Mouse (Mus musculus) kidney, embryonic 16.5 days (tissue): Measurements from ENCODE around the gene Mat2a. TPM values are rescaled to one million over a fixed set of nuclear protein-coding genes. Genes with fewer than 3 reads are reported as not detected.
"Not testable (repeated sequence)": the region's sequence is repeated elsewhere in the genome, so short reads cannot be mapped to it uniquely, and the experiment has no call there.

Source experiments
- ATAC-seq: fragments of 200-750 bp; cut with Nextera tagmentation; 2 replicates; pipeline ENCODE4 v1.8.0; 2017; ENCODE audit warnings: moderate TSS enrichment; ENCODE audit not compliant: low FRiP score, low TSS enrichment
- H3K27ac ChIP-seq: fragments of 300-500 bp; sonication (generic); 2 replicates; pipeline ENCODE4 v1.5.1; 2014; ENCODE audit warnings: low read length
- H3K27me3 ChIP-seq: fragments of 300-500 bp; sonication (generic); 2 replicates; pipeline ENCODE4 v1.6.1; 2014; ENCODE audit warnings: low read length, control low read depth, mixed read lengths; ENCODE audit not compliant: insufficient read depth
- H3K36me3 ChIP-seq: fragments of 300-500 bp; sonication (generic); 2 replicates; pipeline ENCODE4 v1.6.1; 2014; ENCODE audit warnings: low read length, control low read depth, mixed read lengths; ENCODE audit not compliant: insufficient read depth
- H3K4me1 ChIP-seq: fragments of 300-500 bp; sonication (generic); 2 replicates; pipeline ENCODE4 v1.6.1; 2014; ENCODE audit warnings: low read length, control low read depth, mixed read lengths; ENCODE audit not compliant: insufficient read depth
- H3K4me2 ChIP-seq: fragments of 300-500 bp; sonication (generic); replicated peaks from 2 replicates; pipeline ENCODE4 v1.6.1; 2014; ENCODE audit warnings: low read depth, low read length
- H3K4me3 ChIP-seq: fragments of 300-500 bp; sonication (generic); 2 replicates; pipeline ENCODE4 v1.5.1; 2014; ENCODE audit warnings: mild to moderate bottlenecking, low read length
- H3K9ac ChIP-seq: fragments of 300-500 bp; sonication (generic); replicated peaks from 2 replicates; pipeline ENCODE4 v1.6.1; 2014; ENCODE audit warnings: low read length
- H3K9me3 ChIP-seq: fragments of 300-500 bp; sonication (generic); 2 replicates; pipeline ENCODE4 v1.6.1; 2016; ENCODE audit warnings: low read length, control low read depth
- WGBS: fragments of 180-500 bp; shearing (Covaris S2); extraction: QIAGEN DNeasy Blood & Tissue Kit; methylation state at CpG from one replicate; pipeline ENCODE4 v1.1.7; 2014; 5-methylcytosine and 5-hydroxymethylcytosine counted together
- polyA plus RNA-seq: library from polyadenylated mRNA; unstranded; fragments of >200 nt; fragmentation: Nextera tagmentation; extraction: Ambion mirVana; gene quantifications from 2 replicates; pipeline ENCODE4 v1.2.1, GENCODE M21; 2015

Gene Mat2a
- polyA plus RNA-seq, 1 experiment from 2014 or later, result 456 TPM

- Histone ChIP-seq H3K4me2 (no peak overlapping the region), H3K36me3 (no peaks in the 10 kb centered on the region), H3K9ac (no peak overlapping the region), H3K9me3 (0 out of 2 replicates have a peak, but pooled peaks cover 4% of the 10 kb centered on the region), H3K4me3 (no peak overlapping the region), H3K27ac (no peak overlapping the region), H3K27me3 (no peaks in the 10 kb centered on the region), H3K4me1 (peaks cover 10% of the 10 kb centered on the region)
- 86% methylated on average over 5 of the region's 5 CpGs for WGBS
- no peak for ATAC-seq
Measured at GRCm38 (mm10) chr6:72476836-72477235, 37.5 kb upstream of the Mat2a start.

GRCm38 (mm10) chr6:72475221-72475985 lies 36.0 kb upstream of the Mat2a start:
- Histone ChIP-seq H3K27ac (no peak overlapping the region), H3K9ac (no peak overlapping the region), H3K9me3 (0 out of 2 replicates have a peak, but pooled peaks cover 4% of the 10 kb centered on the region), H3K4me1 (peaks cover 10% of the 10 kb centered on the region), H3K4me3 (no peak overlapping the region), H3K4me2 (no peak overlapping the region), H3K27me3 (no peaks in the 10 kb centered on the region), H3K36me3 (no peaks in the 10 kb centered on the region)
- peak; percentile 44; the same call in 1 of the 2 replicates for ATAC-seq
- 80% methylated on average over 4 of the region's 4 CpGs for WGBS

- peaks cover 10% of the 10 kb centered on the region for H3K4me1 ChIP-seq
- peak overlapping the region; percentile 31; the same call in 1 of the 2 replicates for H3K9ac ChIP-seq
- peak; percentile 53 for ATAC-seq
- no peaks in the 10 kb centered on the region for H3K27me3 ChIP-seq
- H3K27ac ChIP-seq, result peak overlapping the region; percentile 15; the same call in 1 of the 2 replicates
- 35% methylated on average over 14 of the region's 14 CpGs for WGBS
- no peaks in the 10 kb centered on the region for H3K36me3 ChIP-seq
- H3K4me2 ChIP-seq, result no peak overlapping the region
- no peaks in the 10 kb centered on the region for H3K9me3 ChIP-seq
- no peak overlapping the region for H3K4me3 ChIP-seq
Measured at GRCm38 (mm10) chr6:72473264-72474041, 34.1 kb upstream of the Mat2a start.

- H3K4me3 ChIP-seq, result no peak overlapping the region
- H3K27me3 ChIP-seq, result no peaks in the 10 kb centered on the region
- H3K27ac ChIP-seq, result peak overlapping the region; percentile 25; the same call in 1 of the 2 replicates
- WGBS, result 49% methylated on average over 4 of the region's 4 CpGs
- H3K4me1 ChIP-seq, result peaks cover 10% of the 10 kb centered on the region
- no peaks in the 10 kb centered on the region for H3K9me3 ChIP-seq
- H3K36me3 ChIP-seq, result no peaks in the 10 kb centered on the region
- no peak overlapping the region for H3K9ac ChIP-seq
- H3K4me2 ChIP-seq, result no peak overlapping the region
- ATAC-seq, result no peak
Measured at GRCm38 (mm10) chr6:72466171-72466570, 26.8 kb upstream of the Mat2a start.

- H3K4me1 ChIP-seq, result peaks cover 10% of the 10 kb centered on the region
- H3K36me3 ChIP-seq, result no peaks in the 10 kb centered on the region
- H3K4me2 ChIP-seq, result no peak overlapping the region
- no peaks in the 10 kb centered on the region for H3K9me3 ChIP-seq
- H3K9ac ChIP-seq, result no peak overlapping the region
- WGBS, result 23% methylated on average over 8 of the region's 8 CpGs
- peak overlapping the region; percentile 25 for H3K27ac ChIP-seq
- peak; percentile 64; the same call in 1 of the 2 replicates for ATAC-seq
- H3K4me3 ChIP-seq, result no peak overlapping the region
- no peaks in the 10 kb centered on the region for H3K27me3 ChIP-seq
Measured at GRCm38 (mm10) chr6:72465361-72466157, 26.2 kb upstream of the Mat2a start.

GRCm38 (mm10) chr6:72462550-72463257 lies 23.3 kb upstream of the Mat2a start:
- not testable (repeated sequence) for H3K9me3 ChIP-seq, H3K4me2 ChIP-seq, ATAC-seq, H3K27ac ChIP-seq, H3K27me3 ChIP-seq, H3K9ac ChIP-seq, H3K36me3 ChIP-seq, H3K4me3 ChIP-seq
- H3K4me1 ChIP-seq, result peaks cover 10% of the 10 kb centered on the region; the same call in 1 of the 2 replicates
- WGBS, result 79% methylated on average over 5 of the region's 5 CpGs

- Histone ChIP-seq H3K9me3 (no peaks in the 10 kb centered on the region), H3K4me2 (no peak overlapping the region), H3K4me1 (no peaks in the 10 kb centered on the region), H3K36me3 (no peaks in the 10 kb centered on the region), H3K9ac (no peak overlapping the region), H3K27ac (no peak overlapping the region), H3K4me3 (no peak overlapping the region), H3K27me3 (no peaks in the 10 kb centered on the region)
- WGBS, result 37% methylated on average over 9 of the region's 9 CpGs
- ATAC-seq, result no peak
Measured at GRCm38 (mm10) chr6:72460036-72460801, 20.9 kb upstream of the Mat2a start.

- Histone ChIP-seq H3K9me3 (no peaks in the 10 kb centered on the region), H3K27ac (no peak overlapping the region), H3K4me2 (no peak overlapping the region), H3K9ac (no peak overlapping the region), H3K4me1 (peaks cover 10% of the 10 kb centered on the region; the same call in 1 of the 2 replicates), H3K27me3 (no peaks in the 10 kb centered on the region), H3K4me3 (no peak overlapping the region), H3K36me3 (no peaks in the 10 kb centered on the region)
- ATAC-seq, result no peak
- whole genome bisulfite sequencing, result 55% methylated on average over 5 of the region's 5 CpGs
Measured at GRCm38 (mm10) chr6:72458921-72459320, 19.6 kb upstream of the Mat2a start.
